Mouse (Mus musculus): Measurements from ENCODE around the gene Rps29. TPM values are rescaled to one million over a fixed set of nuclear protein-coding genes. Genes with fewer than 3 reads are reported as not detected.

Gene Rps29
- total and polyA plus RNA-seq, 3 experiments = 936 to 3,601 (median 2,773) TPM

- TF ChIP-seq TAL1 (conservative IDR thresholded peaks at IDR 0.05; ENCODE audit: low read depth, low read length) (no peak), GATA1 (IDR thresholded peaks at IDR 0.05; ENCODE audit: borderline replicate concordance, low read length) (no peak), CTCF (IDR thresholded peaks at IDR 0.05; ENCODE audit: low read depth, low read length) (no peak), POLR2AphosphoS5 (IDR thresholded peaks at IDR 0.05; ENCODE audit: insufficient replicate concordance, low read depth, low read length) (no peak), GATA2 (IDR thresholded peaks at IDR 0.05; ENCODE audit: borderline replicate concordance, low read depth, low read length) (no peak)
- no peak for DNase-seq (ENCODE audit: low spot score)
- ATAC-seq (ENCODE audit: extremely low read depth, insufficient number of reproducible peaks, low FRiP score, poor library complexity, severe bottlenecking) = no peak; the same call in 1 of the 2 replicates
Observed at GRCm38 (mm10) chr12:69158366-69158764, 621 bp downstream of the Rps29 start.

GRCm38 (mm10) chr12:69157107-69157506 is 1.9 kb downstream of the Rps29 start:
- ATAC-seq (ENCODE audit: extremely low read depth, insufficient number of reproducible peaks, low FRiP score, poor library complexity, severe bottlenecking) (no peak), DNase-seq (ENCODE audit: low spot score) (no peak)
- Histone ChIP-seq H3K4me3 (ENCODE audit: low read depth, low read length) (peak overlapping the region; percentile 78; the same call in 1 of the 2 replicates), H3K4me1 (ENCODE audit: insufficient read depth, low read depth, low read length) (peaks cover 22% of the 10 kb centered on the region), H3K27me3 (ENCODE audit: insufficient read depth, low read length) (no peaks in the 10 kb centered on the region), H3K9me3 (replicated peaks) (no peaks in the 10 kb centered on the region), H3K36me3 (replicated peaks) (peaks cover 35% of the 10 kb centered on the region)
- TF ChIP-seq POLR2AphosphoS5 (IDR thresholded peaks at IDR 0.05; ENCODE audit: insufficient replicate concordance, low read depth, low read length) (no peak), GATA2 (IDR thresholded peaks at IDR 0.05; ENCODE audit: borderline replicate concordance, low read depth, low read length) (no peak), TAL1 (conservative IDR thresholded peaks at IDR 0.05; ENCODE audit: low read depth, low read length) (no peak), CTCF (IDR thresholded peaks at IDR 0.05; ENCODE audit: low read depth, low read length) (no peak), GATA1 (IDR thresholded peaks at IDR 0.05; ENCODE audit: borderline replicate concordance, low read length) (no peak)

More at GRCm38 (mm10) chr12:69158366-69158764, 621 bp downstream of the Rps29 start:
- Histone ChIP-seq H3K4me3 (ENCODE audit: low read depth, low read length) (peak overlapping the region; percentile 78), H3K36me3 (replicated peaks) (peaks cover 35% of the 10 kb centered on the region), H3K9me3 (replicated peaks) (no peaks in the 10 kb centered on the region), H3K4me1 (ENCODE audit: insufficient read depth, low read depth, low read length) (peaks cover 22% of the 10 kb centered on the region), H3K27me3 (ENCODE audit: insufficient read depth, low read length) (no peaks in the 10 kb centered on the region)

GRCm38 (mm10) chr12:69156436-69156835 is 2.5 kb downstream of the Rps29 start:
- H3K9me3 ChIP-seq (replicated peaks) = no peaks in the 10 kb centered on the region
- TF ChIP-seq CTCF (IDR thresholded peaks at IDR 0.05; ENCODE audit: low read depth, low read length) = no peak
- 0 out of 2 replicates have a peak, but pooled peaks have one; percentile 38 for TF ChIP-seq POLR2AphosphoS5 (IDR thresholded peaks at IDR 0.05; ENCODE audit: insufficient replicate concordance, low read depth, low read length)
- H3K4me3 ChIP-seq (ENCODE audit: low read depth, low read length) = no peak overlapping the region
- no peaks in the 10 kb centered on the region for H3K27me3 ChIP-seq (ENCODE audit: insufficient read depth, low read length)
- peaks cover 35% of the 10 kb centered on the region for H3K36me3 ChIP-seq (replicated peaks)
- ATAC-seq (ENCODE audit: extremely low read depth, insufficient number of reproducible peaks, low FRiP score, poor library complexity, severe bottlenecking) (no peak), DNase-seq (ENCODE audit: low spot score) (no peak)
- H3K4me1 ChIP-seq (ENCODE audit: insufficient read depth, low read depth, low read length) = peaks cover 20% of the 10 kb centered on the region

- peaks cover 35% of the 10 kb centered on the region for H3K36me3 ChIP-seq (replicated peaks)
Observed at GRCm38 (mm10) chr12:69155923-69156322, 3.1 kb downstream of the Rps29 start.

GRCm38 (mm10) chr12:69150049-69150448 is 8.9 kb downstream of the Rps29 start:
- no peak for ATAC-seq (ENCODE audit: extremely low read depth, insufficient number of reproducible peaks, low FRiP score, poor library complexity, severe bottlenecking)
- peaks cover 4% of the 10 kb centered on the region for H3K36me3 ChIP-seq (replicated peaks)
- TF ChIP-seq POLR2AphosphoS5 (IDR thresholded peaks at IDR 0.05; ENCODE audit: insufficient replicate concordance, low read depth, low read length) (no peak), GATA1 (IDR thresholded peaks at IDR 0.05; ENCODE audit: borderline replicate concordance, low read length) (no peak), TAL1 (conservative IDR thresholded peaks at IDR 0.05; ENCODE audit: low read depth, low read length) (no peak), GATA2 (IDR thresholded peaks at IDR 0.05; ENCODE audit: borderline replicate concordance, low read depth, low read length) (no peak), CTCF (IDR thresholded peaks at IDR 0.05; ENCODE audit: low read depth, low read length) (no peak)
- H3K4me3 ChIP-seq (ENCODE audit: low read depth, low read length) = no peak overlapping the region
- peaks cover 20% of the 10 kb centered on the region for H3K27me3 ChIP-seq (ENCODE audit: insufficient read depth, low read length)
- H3K4me1 ChIP-seq (ENCODE audit: insufficient read depth, low read depth, low read length) = peaks cover 10% of the 10 kb centered on the region
- no peaks in the 10 kb centered on the region for H3K9me3 ChIP-seq (replicated peaks)
- no peak for DNase-seq (ENCODE audit: low spot score)

More at GRCm38 (mm10) chr12:69155923-69156322, 3.1 kb downstream of the Rps29 start:
- Histone ChIP-seq H3K27me3 (ENCODE audit: insufficient read depth, low read length) (no peaks in the 10 kb centered on the region), H3K4me1 (ENCODE audit: insufficient read depth, low read depth, low read length) (peaks cover 20% of the 10 kb centered on the region), H3K9me3 (replicated peaks) (no peaks in the 10 kb centered on the region), H3K4me3 (ENCODE audit: low read depth, low read length) (no peak overlapping the region)
- TF ChIP-seq CTCF (IDR thresholded peaks at IDR 0.05; ENCODE audit: low read depth, low read length) (no peak), GATA2 (IDR thresholded peaks at IDR 0.05; ENCODE audit: borderline replicate concordance, low read depth, low read length) (no peak), GATA1 (IDR thresholded peaks at IDR 0.05; ENCODE audit: borderline replicate concordance, low read length) (no peak), POLR2AphosphoS5 (IDR thresholded peaks at IDR 0.05; ENCODE audit: insufficient replicate concordance, low read depth, low read length) (no peak), TAL1 (conservative IDR thresholded peaks at IDR 0.05; ENCODE audit: low read depth, low read length) (no peak)
- ATAC-seq (ENCODE audit: extremely low read depth, insufficient number of reproducible peaks, low FRiP score, poor library complexity, severe bottlenecking) = no peak
- DNase-seq (ENCODE audit: low spot score) = no peak

- Histone ChIP-seq H3K36me3 (replicated peaks) (no peaks in the 10 kb centered on the region), H3K4me3 (ENCODE audit: low read depth, low read length) (no peak overlapping the region), H3K4me1 (ENCODE audit: insufficient read depth, low read depth, low read length) (peaks cover 10% of the 10 kb centered on the region), H3K27me3 (ENCODE audit: insufficient read depth, low read length) (peaks cover 28% of the 10 kb centered on the region), H3K9me3 (replicated peaks) (no peaks in the 10 kb centered on the region)
- no peak for DNase-seq (ENCODE audit: low spot score)
- no peak for TF ChIP-seq CTCF (IDR thresholded peaks at IDR 0.05; ENCODE audit: low read depth, low read length)
- TF ChIP-seq GATA1 (IDR thresholded peaks at IDR 0.05; ENCODE audit: borderline replicate concordance, low read length) = no peak
- TF ChIP-seq TAL1 (conservative IDR thresholded peaks at IDR 0.05; ENCODE audit: low read depth, low read length) = no peak
- TF ChIP-seq GATA2 (IDR thresholded peaks at IDR 0.05; ENCODE audit: borderline replicate concordance, low read depth, low read length) = no peak
- no peak for TF ChIP-seq POLR2AphosphoS5 (IDR thresholded peaks at IDR 0.05; ENCODE audit: insufficient replicate concordance, low read depth, low read length)
- no peak for ATAC-seq (ENCODE audit: extremely low read depth, insufficient number of reproducible peaks, low FRiP score, poor library complexity, severe bottlenecking)
Observed at GRCm38 (mm10) chr12:69147166-69147735, 11.7 kb downstream of the Rps29 start.

All from G1E (cell line).